Comparison of ENCODE assay signal across 17 mouse cellular contexts in the genomic region with DNA sequence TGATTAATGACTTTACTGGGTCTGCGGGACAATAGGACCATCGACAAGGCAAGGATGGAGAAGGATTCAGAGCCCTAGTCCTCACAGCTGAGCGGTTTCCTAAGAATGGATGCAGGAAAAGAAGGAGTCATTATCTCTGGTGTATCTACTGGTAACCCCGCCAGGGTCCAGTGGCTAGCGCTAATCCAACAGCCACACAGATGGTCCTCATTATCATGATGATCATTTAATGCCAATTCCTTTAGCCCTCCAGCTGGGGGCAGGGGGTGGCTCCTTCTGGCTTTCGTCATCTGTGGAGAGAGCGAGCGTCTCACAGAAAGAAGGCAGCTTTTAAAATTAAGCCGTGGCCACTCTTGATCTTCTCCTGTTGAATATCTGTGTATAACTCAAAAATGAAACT. TPM values are rescaled to one million over a fixed set of nuclear protein-coding genes. Genes with fewer than 3 reads are reported as not detected.
A peak's percentile ranks its signal among the peaks of the same experiment; 100 is the strongest.
DNase-seq lines count a peak whose midpoint lies in the region; ATAC-seq and TF ChIP-seq lines count a peak whose summit lies in the region.
"Had no signal": no experiment of that assay in that cellular context is flagged by ENCODE, and none has a peak within 500 bp of the region (broad histone marks: within the 10 kb centered on the region; RNA-seq: fewer than 3 reads in every experiment).

No protein-coding gene starts in this region.

- ATAC-seq in midbrain, embryonic 16.5 days: no peak
- ATAC-seq in embryonic facial prominence, embryonic 11.5 days (replicated peaks; ENCODE audit: insufficient number of reproducible peaks, low FRiP score, low TSS enrichment, low read depth): no peak
- ATAC-seq in midbrain, postnatal 0 days (ENCODE audit: low FRiP score): no peak
- ATAC-seq: liver, embryonic 12.5 days had no signal

- H3K9ac ChIP-seq in midbrain, embryonic 16.5 days (ENCODE audit: low read depth, low read length): no peak overlapping the region
- H3K9ac ChIP-seq in embryonic facial prominence, embryonic 11.5 days (replicated peaks; ENCODE audit: low read length): no peak overlapping the region
- no peak overlapping the region for H3K9ac ChIP-seq in midbrain, postnatal 0 days (replicated peaks; ENCODE audit: low read length, poor library complexity, severe bottlenecking)
- H3K9ac ChIP-seq: embryonic facial prominence, embryonic 13.5 days; heart, embryonic 13.5 days; liver, embryonic 12.5 days had no signal

- H3K4me3 ChIP-seq in midbrain, embryonic 10.5 days: no peak overlapping the region
- no peak overlapping the region for H3K4me3 ChIP-seq in midbrain, embryonic 16.5 days (ENCODE audit: low read depth, low read length)
- no peak overlapping the region for H3K4me3 ChIP-seq in embryonic facial prominence, embryonic 11.5 days (ENCODE audit: low read depth, low read length)
- H3K4me3 ChIP-seq in midbrain, postnatal 0 days (ENCODE audit: low read depth, low read length): no peak overlapping the region
- H3K4me3 ChIP-seq: embryonic facial prominence, embryonic 13.5 days; forebrain, embryonic 10.5 days; heart, embryonic 13.5 days; liver, embryonic 12.5 days had no signal

- peaks cover 33% of the 10 kb centered on the region for H3K27me3 ChIP-seq in midbrain, embryonic 10.5 days (ENCODE audit: low read depth, poor library complexity, severe bottlenecking)
- no peaks in the 10 kb centered on the region for H3K27me3 ChIP-seq in midbrain, embryonic 16.5 days (ENCODE audit: control insufficient read depth, insufficient read depth, low read depth, low read length)
- peaks cover 5% of the 10 kb centered on the region; the same call in 1 of the 2 replicates for H3K27me3 ChIP-seq in embryonic facial prominence, embryonic 11.5 days (ENCODE audit: control insufficient read depth, insufficient read depth, low read length)
- H3K27me3 ChIP-seq in midbrain, postnatal 0 days (ENCODE audit: insufficient read depth, low read length): no peaks in the 10 kb centered on the region

- no peak for TF ChIP-seq CTCF in midbrain, postnatal 0 days (IDR thresholded peaks at IDR 0.05)

- WGBS in midbrain, embryonic 10.5 days: 32% methylated on average over 9 of the region's 9 CpGs
- WGBS in midbrain, embryonic 16.5 days: 22% methylated on average over 9 of the region's 9 CpGs
- 21% methylated on average over 9 of the region's 9 CpGs for WGBS in embryonic facial prominence, embryonic 11.5 days
- 26% methylated on average over 9 of the region's 9 CpGs for WGBS in midbrain, postnatal 0 days

- H3K27ac ChIP-seq in midbrain, embryonic 10.5 days (replicated peaks): no peak overlapping the region
- no peak overlapping the region for H3K27ac ChIP-seq in midbrain, embryonic 16.5 days (ENCODE audit: low read length)
- H3K27ac ChIP-seq in embryonic facial prominence, embryonic 11.5 days (replicated peaks; ENCODE audit: low read depth, low read length): no peak overlapping the region
- no peak overlapping the region for H3K27ac ChIP-seq in midbrain, postnatal 0 days (ENCODE audit: low read depth, low read length)
- H3K27ac ChIP-seq: embryonic facial prominence, embryonic 13.5 days; forebrain, embryonic 10.5 days; heart, embryonic 13.5 days; liver, embryonic 12.5 days had no signal

- no peaks in the 10 kb centered on the region for H3K9me3 ChIP-seq in midbrain, embryonic 10.5 days (replicated peaks)
- H3K9me3 ChIP-seq in midbrain, embryonic 16.5 days (replicated peaks; ENCODE audit: control insufficient read depth, low read length, poor library complexity, severe bottlenecking): no peaks in the 10 kb centered on the region
- H3K9me3 ChIP-seq in embryonic facial prominence, embryonic 11.5 days (replicated peaks; ENCODE audit: control insufficient read depth, low read length): no peaks in the 10 kb centered on the region
- no peaks in the 10 kb centered on the region for H3K9me3 ChIP-seq in midbrain, postnatal 0 days (ENCODE audit: low read length)
- H3K9me3 ChIP-seq: embryonic facial prominence, embryonic 13.5 days; forebrain, embryonic 10.5 days; G1E; heart, embryonic 13.5 days; liver, embryonic 12.5 days had no signal

- DNase-seq in midbrain, embryonic 10.5 days (ENCODE audit: low spot score): peak; percentile 36
- peak; percentile 89 to 93 for DNase-seq in cerebellum, postnatal 10 days
- DNase-seq in embryonic facial prominence, embryonic 11.5 days (ENCODE audit: low spot score): peak; percentile 72
- peak; percentile 76 for DNase-seq in midbrain, postnatal 0 days (ENCODE audit: low spot score)
- no peak for DNase-seq in adipocyte (ENCODE audit: low spot score)
- no peak for DNase-seq in adrenal gland, postnatal 10 days
- DNase-seq in layer of hippocampus, postnatal 36 days: no peak
- DNase-seq: adrenal gland, postnatal 36 days; heart, postnatal 4 days; kidney, adult 11 months; kidney, postnatal 36 days had no signal

- no peak overlapping the region for H3K4me2 ChIP-seq in midbrain, embryonic 16.5 days (ENCODE audit: low read length)
- no peak overlapping the region for H3K4me2 ChIP-seq in embryonic facial prominence, embryonic 11.5 days (ENCODE audit: low read depth, low read length)
- H3K4me2 ChIP-seq in midbrain, postnatal 0 days (ENCODE audit: low read depth, low read length, poor library complexity, severe bottlenecking): no peak overlapping the region
- H3K4me2 ChIP-seq: embryonic facial prominence, embryonic 13.5 days; heart, embryonic 13.5 days; liver, embryonic 12.5 days had no signal

- H3K36me3 ChIP-seq in midbrain, embryonic 10.5 days: no peaks in the 10 kb centered on the region
- H3K36me3 ChIP-seq in midbrain, embryonic 16.5 days (ENCODE audit: control insufficient read depth, insufficient read depth, low read length): no peaks in the 10 kb centered on the region
- no peaks in the 10 kb centered on the region for H3K36me3 ChIP-seq in embryonic facial prominence, embryonic 11.5 days (replicated peaks; ENCODE audit: control insufficient read depth, insufficient read depth, low read depth, low read length)
- no peaks in the 10 kb centered on the region for H3K36me3 ChIP-seq in midbrain, postnatal 0 days (ENCODE audit: insufficient read depth, low read length)
- H3K36me3 ChIP-seq: embryonic facial prominence, embryonic 13.5 days; forebrain, embryonic 10.5 days; G1E; heart, embryonic 13.5 days; liver, embryonic 12.5 days had no signal

- peaks cover 18% of the 10 kb centered on the region for H3K4me1 ChIP-seq in midbrain, embryonic 10.5 days
- H3K4me1 ChIP-seq in midbrain, embryonic 16.5 days (ENCODE audit: control insufficient read depth, insufficient read depth, low read length): no peaks in the 10 kb centered on the region
- peaks cover 2% of the 10 kb centered on the region; the same call in 1 of the 2 replicates for H3K4me1 ChIP-seq in embryonic facial prominence, embryonic 11.5 days (ENCODE audit: control insufficient read depth, insufficient read depth, low read length)
- H3K4me1 ChIP-seq in midbrain, postnatal 0 days (ENCODE audit: insufficient read depth, low read length): no peaks in the 10 kb centered on the region

RNA-seq across cellular contexts. Expression of a gene that starts 4.5 kb away (rescaled TPM):
- polyA plus RNA-seq in midbrain, embryonic 10.5 days (2016; fragmentation: Nextera tagmentation; extraction: Ambion mirVana): 0.89 and 1.2 TPM in 2 replicates
- polyA plus RNA-seq in midbrain, embryonic 16.5 days (2015; fragmentation: Nextera tagmentation; extraction: Ambion mirVana): 0.50 and 1.7 TPM in 2 replicates
- polyA plus RNA-seq in embryonic facial prominence, embryonic 11.5 days (2014; fragmentation: Nextera tagmentation; extraction: Ambion mirVana): 0.17 and 0.50 TPM in 2 replicates
- 4.6 and 5.2 TPM in 2 replicates for total RNA-seq in midbrain, postnatal 0 days (2014; rRNA removed)
- 0.50 and 0.64 TPM in 2 replicates for polyA plus RNA-seq in midbrain, postnatal 0 days (2015; fragmentation: Nextera tagmentation; extraction: Ambion mirVana)
- total RNA-seq in adrenal gland, postnatal 10 days (2021): 1 to 10 TPM; 7.1 to 9.5 TPM
- total RNA-seq in layer of hippocampus, postnatal 36 days (2021): 1 to 10 TPM; 6.0 to 6.2 TPM
- polyA plus RNA-seq: G1E had no signal

RNA-seq across cellular contexts. Expression of a gene that starts 46.4 kb away (rescaled TPM):
- 165 and 191 TPM in 2 replicates for polyA plus RNA-seq in midbrain, embryonic 10.5 days (2016; fragmentation: Nextera tagmentation; extraction: Ambion mirVana)
- 51.6 and 56.2 TPM in 2 replicates for polyA plus RNA-seq in midbrain, embryonic 16.5 days (2015; fragmentation: Nextera tagmentation; extraction: Ambion mirVana)
- polyA plus RNA-seq in embryonic facial prominence, embryonic 11.5 days (2014; fragmentation: Nextera tagmentation; extraction: Ambion mirVana): 137 and 140 TPM in 2 replicates
- 22.2 and 34.8 TPM in 2 replicates for total RNA-seq in midbrain, postnatal 0 days (2014; rRNA removed)
- 50.5 and 50.7 TPM in 2 replicates for polyA plus RNA-seq in midbrain, postnatal 0 days (2015; fragmentation: Nextera tagmentation; extraction: Ambion mirVana)
- total RNA-seq in adrenal gland, postnatal 10 days (2021): 10 to 100 TPM; 19.0 to 21.0 TPM
- 10 to 100 TPM; 11.7 to 12.6 TPM for total RNA-seq in layer of hippocampus, postnatal 36 days (2021)

Comparison
In these comparisons a context has a peak if more than half of its experiments do, and no peak if none do; other contexts are left out.
1. DNase-seq: peak in midbrain, embryonic 10.5 days (single experiment), cerebellum, postnatal 10 days (2 of 2), embryonic facial prominence, embryonic 11.5 days (single experiment) and midbrain, postnatal 0 days (single experiment); none in adipocyte (single experiment), adrenal gland, postnatal 10 days (single experiment) and layer of hippocampus, postnatal 36 days (0 of 2).